Mouse (Mus musculus) intestine, postnatal 0 days (tissue): ENCODE measurements around the gene Cdkal1. TPM values are rescaled to one million over a fixed set of nuclear protein-coding genes. Genes with fewer than 3 reads are reported as not detected.

Experiments
- ATAC-seq: fragments of 200-750 bp; cut with Nextera tagmentation; 2 replicates; pipeline ENCODE4 v1.8.0; 2017; ENCODE audit warnings: mild to moderate bottlenecking, moderate TSS enrichment, moderate library complexity
- H3K27ac ChIP-seq: fragments of 300-500 bp; sonication (generic); 2 replicates; pipeline ENCODE4 v1.5.1; 2014; ENCODE audit warnings: mild to moderate bottlenecking, low read depth, low read length, moderate library complexity
- H3K27me3 ChIP-seq: fragments of 300-500 bp; sonication (generic); replicated peaks from 2 replicates; pipeline ENCODE4 v1.6.1; 2014; ENCODE audit warnings: low read length, mixed read lengths; ENCODE audit not compliant: control insufficient read depth, insufficient read depth
- H3K36me3 ChIP-seq: fragments of 300-500 bp; sonication (generic); 2 replicates; pipeline ENCODE4 v1.6.1; 2014; ENCODE audit warnings: mild to moderate bottlenecking, moderate library complexity; ENCODE audit not compliant: control insufficient read depth, insufficient read depth
- H3K4me1 ChIP-seq: fragments of 300-500 bp; sonication (generic); replicated peaks from 2 replicates; pipeline ENCODE4 v1.6.1; 2014; ENCODE audit warnings: antibody characterized with exemption, low read length, mixed read lengths; ENCODE audit not compliant: control insufficient read depth, insufficient read depth
- H3K4me2 ChIP-seq: fragments of 300-500 bp; sonication (generic); replicated peaks from 2 replicates; pipeline ENCODE4 v1.6.1; 2014; ENCODE audit warnings: low read depth, mild to moderate bottlenecking, moderate library complexity
- H3K4me3 ChIP-seq: fragments of 300-500 bp; sonication (generic); 2 replicates; pipeline ENCODE4 v1.5.1; 2014; ENCODE audit warnings: low read depth, low read length
- H3K9ac ChIP-seq: fragments of 300-500 bp; sonication (generic); 2 replicates; pipeline ENCODE4 v1.6.1; 2014; ENCODE audit warnings: mild to moderate bottlenecking, low read depth, low read length
- H3K9me3 ChIP-seq: fragments of 300-500 bp; sonication (generic); 2 replicates; pipeline ENCODE4 v1.6.1; 2016; ENCODE audit warnings: mixed run types; ENCODE audit not compliant: control insufficient read depth
- CTCF ChIP-seq: sonication (generic); IDR thresholded peaks from 2 replicates; pipeline ENCODE4 v1.5.1; 2016; ENCODE audit warnings: low read depth, mild to moderate bottlenecking, control low read depth, antibody characterized with exemption, moderate library complexity
- WGBS: fragments of 180-500 bp; shearing (Covaris S2); extraction: QIAGEN DNeasy Blood & Tissue Kit; methylation state at CpG from one replicate; pipeline ENCODE4 v1.1.7; 2014; 5-methylcytosine and 5-hydroxymethylcytosine counted together
- polyA plus RNA-seq: library from polyadenylated mRNA; unstranded; fragments of >200 nt; fragmentation: Nextera tagmentation; extraction: Ambion mirVana; gene quantifications from 2 replicates; pipeline ENCODE4 v1.2.1, GENCODE M21; 2015

Gene Cdkal1
- polyA plus RNA-seq, 1 experiment from 2014 or later, result 13.5 TPM

- no peak overlapping the region for H3K4me3 ChIP-seq
- H3K4me2 ChIP-seq, result no peak overlapping the region
- no peaks in the 10 kb centered on the region for H3K9me3 ChIP-seq
- no peak for TF ChIP-seq CTCF
- ATAC-seq, result no peak
- no peaks in the 10 kb centered on the region for H3K4me1 ChIP-seq
- WGBS, result 95% methylated on average over 3 of the region's 3 CpGs
- H3K36me3 ChIP-seq, result no peaks in the 10 kb centered on the region
- H3K27me3 ChIP-seq, result no peaks in the 10 kb centered on the region
- no peak overlapping the region for H3K27ac ChIP-seq
- no peak overlapping the region for H3K9ac ChIP-seq
Observed at GRCm38 (mm10) chr13:29807930-29808329, 47.5 kb downstream of the Cdkal1 start.

GRCm38 (mm10) chr13:29806871-29807270 is 48.6 kb downstream of the Cdkal1 start:
- ATAC-seq, result no peak
- no peaks in the 10 kb centered on the region for H3K4me1 ChIP-seq
- no peak overlapping the region for H3K9ac ChIP-seq
- H3K27me3 ChIP-seq, result no peaks in the 10 kb centered on the region
- H3K4me2 ChIP-seq, result no peak overlapping the region
- no peak overlapping the region for H3K27ac ChIP-seq
- WGBS, result 92% methylated on average over 4 of the region's 4 CpGs
- H3K9me3 ChIP-seq, result no peaks in the 10 kb centered on the region
- no peak overlapping the region for H3K4me3 ChIP-seq
- H3K36me3 ChIP-seq, result no peaks in the 10 kb centered on the region
- TF ChIP-seq CTCF, result no peak

GRCm38 (mm10) chr13:29805296-29805695 is 50.2 kb downstream of the Cdkal1 start:
- no peak for TF ChIP-seq CTCF
- ATAC-seq, result no peak
- WGBS, result 88% methylated on average over 1 of the region's 1 CpGs

GRCm38 (mm10) chr13:29804034-29804433 is 51.4 kb downstream of the Cdkal1 start:
- Histone ChIP-seq H3K4me1 (no peaks in the 10 kb centered on the region), H3K27ac (no peak overlapping the region), H3K27me3 (no peaks in the 10 kb centered on the region), H3K9ac (no peak overlapping the region), H3K4me2 (no peak overlapping the region), H3K36me3 (no peaks in the 10 kb centered on the region), H3K4me3 (no peak overlapping the region), H3K9me3 (no peaks in the 10 kb centered on the region)
- WGBS, result 89% methylated on average over 6 of the region's 6 CpGs
- no peak for ATAC-seq
- no peak for TF ChIP-seq CTCF

More at GRCm38 (mm10) chr13:29805296-29805695, 50.2 kb downstream of the Cdkal1 start:
- Histone ChIP-seq H3K27me3 (no peaks in the 10 kb centered on the region), H3K4me3 (no peak overlapping the region), H3K4me1 (no peaks in the 10 kb centered on the region), H3K27ac (no peak overlapping the region), H3K9me3 (no peaks in the 10 kb centered on the region), H3K36me3 (no peaks in the 10 kb centered on the region), H3K9ac (no peak overlapping the region), H3K4me2 (no peak overlapping the region)

- H3K9me3 ChIP-seq, result no peaks in the 10 kb centered on the region
- no peak overlapping the region for H3K4me2 ChIP-seq
- H3K27me3 ChIP-seq, result no peaks in the 10 kb centered on the region
- H3K9ac ChIP-seq, result no peak overlapping the region
- H3K36me3 ChIP-seq, result no peaks in the 10 kb centered on the region
- H3K4me1 ChIP-seq, result no peaks in the 10 kb centered on the region
- no peak overlapping the region for H3K27ac ChIP-seq
- ATAC-seq, result no peak
- no peak for TF ChIP-seq CTCF
- H3K4me3 ChIP-seq, result no peak overlapping the region
Observed at GRCm38 (mm10) chr13:29802699-29803098, 52.8 kb downstream of the Cdkal1 start.

- Histone ChIP-seq H3K27ac (no peak overlapping the region), H3K36me3 (no peaks in the 10 kb centered on the region), H3K27me3 (no peaks in the 10 kb centered on the region), H3K4me2 (no peak overlapping the region), H3K9ac (no peak overlapping the region), H3K9me3 (no peaks in the 10 kb centered on the region), H3K4me1 (no peaks in the 10 kb centered on the region), H3K4me3 (no peak overlapping the region)
- WGBS, result 84% methylated on average over 6 of the region's 6 CpGs
- no peak for ATAC-seq
- no peak for TF ChIP-seq CTCF
Observed at GRCm38 (mm10) chr13:29800078-29800477, 55.4 kb downstream of the Cdkal1 start.

GRCm38 (mm10) chr13:29792112-29792511 is 63.4 kb downstream of the Cdkal1 start:
- 40% methylated on average over 4 of the region's 4 CpGs for WGBS
- no peak for ATAC-seq
- Histone ChIP-seq H3K27ac (no peak overlapping the region), H3K9ac (no peak overlapping the region), H3K36me3 (0 out of 2 replicates have a peak, but pooled peaks cover 4% of the 10 kb centered on the region), H3K27me3 (no peaks in the 10 kb centered on the region), H3K9me3 (no peaks in the 10 kb centered on the region), H3K4me2 (no peak overlapping the region), H3K4me1 (no peaks in the 10 kb centered on the region), H3K4me3 (no peak overlapping the region)
- TF ChIP-seq CTCF, result no peak
